Mouse (Mus musculus) neutrophil, adult 5-6 weeks (primary cell): ENCODE results near the gene Haus3. TPM values are rescaled to one million over a fixed set of nuclear protein-coding genes. Genes with fewer than 3 reads are reported as not detected.
A peak's percentile ranks its signal among the peaks of the same experiment; 100 is the strongest.

Experiments used
- ATAC-seq: fragments of 151-379, 151-347 bp; 2 replicates; pipeline ENCODE4 v1.8.0; 2017; ENCODE audit warnings: mild to moderate bottlenecking, moderate TSS enrichment; ENCODE audit not compliant: insufficient number of reproducible peaks, poor library complexity, low FRiP score, severe bottlenecking; ENCODE audit errors: extremely low read depth
- total RNA-seq: library from RNA; stranded (forward); fragments of 200-1000 nt; gene quantifications from 2 replicates; pipeline ENCODE4 v1.2.3, GENCODE M21; 2017

Gene Haus3
- total RNA-seq, 1 experiment from 2014 or later = 53.3 TPM

DNA sequence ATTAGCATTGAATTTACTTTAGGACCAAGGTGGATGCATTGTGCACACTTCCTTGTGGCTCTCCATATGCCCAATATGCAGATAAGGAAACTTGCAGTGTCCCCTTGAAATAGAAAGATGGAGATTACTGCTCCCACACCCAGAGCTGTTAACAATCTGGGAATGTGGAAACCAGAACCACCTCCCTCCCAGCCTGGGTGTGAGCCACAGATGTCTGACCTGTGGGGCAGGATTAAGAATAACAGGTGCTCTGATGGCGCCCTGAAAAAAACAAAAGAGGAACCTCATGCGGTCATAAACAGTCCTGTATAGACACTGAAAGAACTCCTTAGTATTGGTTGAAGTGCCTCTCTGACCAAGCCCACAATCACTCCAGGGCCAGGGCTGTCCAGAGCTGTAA lies 19.5 kb upstream of the Haus3 start:
- no peak for ATAC-seq

DNA sequence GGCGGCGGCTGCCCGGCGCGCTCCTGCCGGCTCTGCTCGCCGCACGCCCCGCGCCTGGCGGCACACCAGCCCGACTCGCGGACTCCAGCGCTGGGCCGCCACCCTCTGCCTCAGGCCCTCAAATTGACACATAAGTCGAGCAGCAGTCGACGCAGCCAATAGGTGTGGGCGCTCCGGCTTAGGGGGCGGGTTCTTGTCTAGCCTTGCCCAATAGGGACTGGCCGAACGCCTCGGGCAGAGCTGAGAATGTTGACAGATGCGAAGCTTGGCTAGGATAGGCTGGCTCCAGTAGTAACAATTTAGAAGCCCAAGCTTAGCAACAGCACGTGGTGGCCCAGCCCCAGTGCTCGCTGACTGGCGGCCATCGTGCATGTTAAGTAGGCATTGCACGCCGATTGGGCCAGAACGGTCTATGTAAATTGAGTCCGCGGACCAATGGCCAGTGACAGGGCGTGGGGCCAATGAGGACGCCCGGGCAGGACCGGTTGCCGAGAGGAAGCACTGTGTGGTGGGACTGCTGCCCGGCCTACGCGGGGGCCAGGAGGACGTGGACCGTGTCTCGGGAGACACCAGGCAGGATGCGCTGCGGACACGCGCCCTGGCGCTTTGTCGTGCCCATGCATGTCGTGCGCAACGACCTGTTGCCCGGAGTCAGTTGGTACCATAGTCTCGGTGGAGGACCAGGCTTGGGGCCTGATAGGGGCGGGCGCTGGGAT lies 18.4 kb upstream of the Haus3 start, which contains the start of gene Mxd4:
Gene Mxd4, minus strand, starts transcription at position 120 of the 716 bp plus-strand sequence.
- peak; percentile 90 for ATAC-seq

GRCm38 (mm10) chr5:34186961-34187391 lies 17.6 kb upstream of the Haus3 start:
- no peak for ATAC-seq

GRCm38 (mm10) chr5:34186391-34186790 lies 17.1 kb upstream of the Haus3 start:
- no peak for ATAC-seq

DNA sequence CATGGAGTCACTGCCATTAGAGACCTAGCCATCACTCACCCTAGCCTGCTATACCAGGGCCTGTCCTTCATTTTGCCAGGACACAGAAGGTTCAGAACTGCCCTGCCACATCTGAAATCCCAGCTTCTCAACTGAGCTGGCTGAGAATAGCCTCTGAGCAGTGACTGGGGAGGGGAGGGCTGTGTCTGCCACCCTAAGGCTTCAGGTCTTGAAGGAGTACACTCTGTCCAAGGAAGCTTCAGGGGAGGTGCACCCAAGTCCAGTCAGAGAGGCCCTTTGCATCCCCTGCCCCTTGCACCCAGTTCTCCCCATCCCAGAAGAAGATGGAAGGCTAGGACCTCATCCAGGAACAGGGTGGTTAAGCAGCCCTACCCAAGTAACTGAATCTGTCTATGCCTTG lies 16.5 kb upstream of the Haus3 start:
- ATAC-seq = no peak

DNA sequence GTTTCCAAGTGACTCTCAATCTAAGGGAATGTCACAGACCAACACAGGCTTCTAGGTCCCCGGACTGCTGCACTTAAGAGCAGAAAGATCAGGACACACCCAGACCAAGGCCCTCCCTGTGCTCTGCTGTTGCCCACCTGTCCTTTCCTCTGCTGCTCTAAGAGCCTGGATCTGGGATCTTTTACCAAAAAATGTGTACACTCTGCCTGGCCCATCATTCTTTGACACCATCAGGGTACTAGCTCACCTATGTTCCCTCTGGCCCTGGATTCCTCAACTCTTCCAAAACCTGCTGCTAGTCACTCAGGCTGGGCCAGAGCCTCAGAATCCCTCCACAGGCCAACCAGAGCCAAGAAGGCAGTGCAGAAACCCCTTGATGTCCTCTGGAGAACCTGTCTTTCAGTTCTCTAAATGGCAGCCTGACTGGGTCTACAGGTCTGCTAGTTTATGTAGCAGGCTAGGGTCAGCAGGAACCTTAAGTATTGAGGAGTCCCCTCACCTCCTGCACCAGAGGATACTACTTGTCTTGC lies 15.8 kb upstream of the Haus3 start:
- no peak for ATAC-seq

DNA sequence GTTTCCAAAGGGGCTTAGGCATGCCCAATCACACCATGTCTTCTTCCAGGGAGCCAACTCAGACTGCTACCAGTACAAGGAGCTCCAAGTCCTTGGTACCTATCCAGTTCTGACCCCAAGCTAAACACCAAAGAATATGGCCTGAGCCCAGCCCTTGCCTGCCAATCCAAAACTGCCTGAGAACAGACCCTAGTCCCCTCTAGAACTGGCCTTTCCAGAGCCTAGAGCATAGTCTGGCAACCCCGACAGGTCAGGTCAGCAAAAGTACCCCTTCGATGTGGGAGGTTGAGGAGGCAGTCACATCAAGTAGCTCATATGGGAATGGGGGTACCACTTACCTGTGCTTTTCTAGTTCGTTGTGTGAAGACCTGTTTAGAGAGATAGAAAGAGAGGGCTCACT lies 14.6 kb upstream of the Haus3 start:
- no peak for ATAC-seq

GRCm38 (mm10) chr5:34183156-34183880 lies 14.0 kb upstream of the Haus3 start:
- no peak for ATAC-seq

DNA sequence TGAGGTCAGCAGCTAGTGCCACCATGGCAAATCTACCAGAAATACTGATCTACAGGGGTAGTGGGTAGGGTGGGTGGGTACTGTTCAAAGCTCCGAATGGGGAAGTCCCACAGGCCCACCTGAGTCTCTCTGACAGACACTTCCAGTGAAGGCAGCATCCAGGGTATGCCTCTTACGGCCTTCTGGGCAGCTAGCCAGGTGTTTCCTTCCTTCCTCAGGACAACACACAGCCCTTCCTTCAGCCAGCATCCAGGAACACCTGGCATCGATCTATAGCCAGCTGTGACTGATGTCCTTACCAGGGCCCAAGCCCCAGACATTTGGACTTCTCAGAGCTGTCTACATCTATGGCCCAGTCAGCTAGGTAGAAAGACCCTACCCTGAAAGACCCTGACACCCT lies 13.2 kb upstream of the Haus3 start:
- ATAC-seq = no peak

- ATAC-seq = no peak
Measured at GRCm38 (mm10) chr5:34177821-34178220, 8.5 kb upstream of the Haus3 start.

GRCm38 (mm10) chr5:34177091-34177490 lies 7.8 kb upstream of the Haus3 start:
- no peak for ATAC-seq

DNA sequence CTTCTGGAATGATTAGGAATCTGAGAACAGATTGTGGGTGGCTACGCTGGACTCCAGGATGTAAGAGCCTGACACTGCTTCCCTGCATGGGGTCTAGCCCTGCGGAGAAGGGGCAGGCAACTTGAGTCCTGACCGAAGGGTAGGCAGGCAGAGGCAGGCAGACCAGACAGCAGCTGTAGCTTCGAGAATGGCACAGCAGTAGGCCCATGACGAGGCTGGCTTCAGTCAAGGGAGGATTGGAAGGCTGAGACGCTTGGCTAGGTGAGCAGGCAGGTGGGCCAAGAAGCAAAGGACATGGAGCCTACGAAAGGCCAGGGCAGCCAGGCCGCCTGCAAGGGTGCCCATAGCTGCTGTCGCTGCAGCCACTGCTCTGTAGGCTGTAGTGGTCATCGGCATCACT lies 7.4 kb upstream of the Haus3 start:
- ATAC-seq = no peak

- ATAC-seq = no peak
Measured at GRCm38 (mm10) chr5:34175403-34175694, 6.0 kb upstream of the Haus3 start.

GRCm38 (mm10) chr5:34174550-34175402 lies 5.4 kb upstream of the Haus3 start:
- no peak for ATAC-seq

GRCm38 (mm10) chr5:34174021-34174420 lies 4.7 kb upstream of the Haus3 start:
- no peak for ATAC-seq

DNA sequence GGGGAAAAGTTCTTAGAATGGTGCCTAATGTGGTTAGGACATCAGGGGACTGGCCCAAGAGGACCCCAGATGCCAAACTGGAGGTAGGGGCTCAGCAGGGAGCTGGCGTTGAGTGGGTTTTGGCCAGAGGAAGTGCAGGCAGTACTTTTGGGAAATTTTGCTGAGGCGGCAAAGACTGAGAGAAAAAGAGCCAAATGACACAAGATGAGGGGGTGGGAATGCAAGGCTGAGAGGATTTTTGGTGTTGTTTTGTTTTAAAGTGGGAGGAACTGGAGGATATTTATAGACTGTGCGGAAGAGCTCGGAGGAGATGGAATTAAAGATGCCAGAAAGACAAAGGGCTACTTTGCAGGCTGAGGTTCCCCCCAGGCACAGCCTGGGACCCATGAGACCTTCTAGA lies 1.4 kb upstream of the Haus3 start:
- ATAC-seq = no peak

DNA sequence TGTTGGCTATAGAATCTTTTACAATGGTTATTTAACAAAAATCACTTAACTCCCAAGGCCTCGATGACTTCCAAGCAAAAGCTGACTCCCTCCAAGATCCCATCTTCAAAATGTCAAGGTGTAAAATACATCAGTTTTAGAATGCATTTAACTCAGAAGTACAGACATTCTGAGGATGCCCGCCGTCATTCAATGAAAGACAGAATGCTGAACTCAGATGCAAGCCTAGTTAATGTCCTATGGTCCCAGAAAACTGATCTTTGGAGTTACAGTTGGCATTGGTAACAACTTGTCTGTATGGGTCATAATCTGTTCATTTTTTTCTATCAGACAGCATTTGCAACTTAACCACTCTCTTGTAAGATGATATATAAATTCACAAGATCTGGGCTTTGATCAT lies 627 bp upstream of the Haus3 start:
- ATAC-seq = no peak

GRCm38 (mm10) chr5:34167857-34168256 lies 1.5 kb downstream of the Haus3 start:
- ATAC-seq = no peak

DNA sequence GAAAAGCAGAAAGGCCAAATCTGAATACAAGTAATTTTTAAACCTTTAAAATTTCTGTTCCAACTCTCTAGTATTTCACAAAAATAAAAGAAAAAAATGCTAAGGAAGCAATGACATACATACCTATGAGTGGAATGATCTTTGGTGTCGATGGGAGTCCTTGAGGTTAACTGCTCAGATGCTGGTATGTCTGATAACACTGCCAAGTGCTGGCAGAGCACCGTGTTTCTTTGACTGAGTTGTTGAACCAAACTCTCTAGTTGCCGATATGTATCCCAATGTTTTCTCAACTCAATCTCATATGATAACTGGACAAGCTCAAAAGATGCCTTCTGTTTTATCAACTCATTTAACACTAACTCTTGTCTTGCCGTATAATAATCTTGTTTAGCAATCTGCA lies 3.5 kb downstream of the Haus3 start:
- ATAC-seq = no peak

GRCm38 (mm10) chr5:34148476-34148875 lies 20.9 kb downstream of the Haus3 start:
- no peak for ATAC-seq
